Mouse (Mus musculus) heart, embryonic 10.5 days (tissue): ENCODE measurements around the gene Doxl2. TPM values are rescaled to one million over a fixed set of nuclear protein-coding genes. Genes with fewer than 3 reads are reported as not detected.

ENCODE experiments used
- DNase-seq: peaks from one replicate; pipeline ENCODE4 v3.0.0-alpha.2; 2017; ENCODE audit warnings: low spot score
- H3K27ac ChIP-seq: fragments of 300-500 bp; sonication (generic); 2 replicates; pipeline ENCODE4 v1.5.1; 2016; ENCODE audit warnings: mild to moderate bottlenecking
- H3K27me3 ChIP-seq: fragments of 300-500 bp; sonication (generic); 2 replicates; pipeline ENCODE4 v1.6.1; 2016; ENCODE audit warnings: mild to moderate bottlenecking; ENCODE audit not compliant: poor library complexity, insufficient read depth, severe bottlenecking
- H3K36me3 ChIP-seq: fragments of 300-500 bp; sonication (generic); 2 replicates; pipeline ENCODE4 v1.6.1; 2016; ENCODE audit warnings: mild to moderate bottlenecking, moderate library complexity
- H3K4me1 ChIP-seq: fragments of 300-500 bp; sonication (generic); 2 replicates; pipeline ENCODE4 v1.6.1; 2016; ENCODE audit warnings: mild to moderate bottlenecking
- H3K4me3 ChIP-seq: fragments of 300-500 bp; sonication (generic); 2 replicates; pipeline ENCODE4 v1.5.1; 2016; ENCODE audit warnings: mild to moderate bottlenecking, moderate library complexity
- H3K9me3 ChIP-seq: fragments of 300-500 bp; sonication (generic); 2 replicates; pipeline ENCODE4 v1.6.1; 2016; ENCODE audit warnings: mild to moderate bottlenecking, moderate library complexity
- WGBS: fragments of 180-500 bp; shearing (Covaris S2); methylation state at CpG from one replicate; pipeline ENCODE4 v1.1.7; 2016; 5-methylcytosine and 5-hydroxymethylcytosine counted together
- polyA plus RNA-seq: library from polyadenylated mRNA; unstranded; fragments of >200 nt; fragmentation: Nextera tagmentation; extraction: Ambion mirVana; gene quantifications from 2 replicates; pipeline ENCODE4 v1.2.1, GENCODE M21; 2016

The Doxl2 gene
- polyA plus RNA-seq, 1 experiment from 2014 or later, result not detected

- Histone ChIP-seq H3K4me3 (no peak overlapping the region), H3K27me3 (no peaks in the 10 kb centered on the region), H3K36me3 (no peaks in the 10 kb centered on the region), H3K4me1 (peaks cover 3% of the 10 kb centered on the region; the same call in 1 of the 2 replicates), H3K27ac (no peak overlapping the region), H3K9me3 (no peaks in the 10 kb centered on the region)
- no peak for DNase-seq
- 76% methylated on average over 3 of the region's 3 CpGs for WGBS
Measured at GRCm38 (mm10) chr6:49013458-49013857, 38.7 kb downstream of the Doxl2 start.

- 63% methylated on average over 12 of the region's 12 CpGs for WGBS
- Histone ChIP-seq H3K36me3 (no peaks in the 10 kb centered on the region), H3K4me1 (peaks cover 7% of the 10 kb centered on the region; the same call in 1 of the 2 replicates), H3K9me3 (no peaks in the 10 kb centered on the region), H3K27me3 (no peaks in the 10 kb centered on the region), H3K27ac (no peak overlapping the region), H3K4me3 (no peak overlapping the region)
- DNase-seq, result no peak
Measured at GRCm38 (mm10) chr6:49017150-49017549, 42.4 kb downstream of the Doxl2 start.

GRCm38 (mm10) chr6:49019341-49019740 is 44.6 kb downstream of the Doxl2 start:
- no peak for DNase-seq
- 96% methylated on average over 1 of the region's 1 CpGs for WGBS
- Histone ChIP-seq H3K9me3 (no peaks in the 10 kb centered on the region), H3K27ac (no peak overlapping the region), H3K4me3 (no peak overlapping the region), H3K36me3 (no peaks in the 10 kb centered on the region), H3K4me1 (peaks cover 7% of the 10 kb centered on the region; the same call in 1 of the 2 replicates), H3K27me3 (no peaks in the 10 kb centered on the region)

GRCm38 (mm10) chr6:49021141-49022012 is 46.6 kb downstream of the Doxl2 start:
- Histone ChIP-seq H3K9me3 (no peaks in the 10 kb centered on the region), H3K27me3 (no peaks in the 10 kb centered on the region), H3K27ac (no peak overlapping the region), H3K4me1 (peaks cover 7% of the 10 kb centered on the region; the same call in 1 of the 2 replicates), H3K36me3 (no peaks in the 10 kb centered on the region), H3K4me3 (no peak overlapping the region)
- 78% methylated on average over 14 of the region's 14 CpGs for WGBS
- no peak for DNase-seq

GRCm38 (mm10) chr6:49022384-49022783 is 47.6 kb downstream of the Doxl2 start:
- Histone ChIP-seq H3K4me1 (peaks cover 7% of the 10 kb centered on the region; the same call in 1 of the 2 replicates), H3K27me3 (no peaks in the 10 kb centered on the region), H3K27ac (no peak overlapping the region), H3K36me3 (no peaks in the 10 kb centered on the region), H3K4me3 (no peak overlapping the region), H3K9me3 (no peaks in the 10 kb centered on the region)
- DNase-seq, result no peak
- 81% methylated on average over 2 of the region's 2 CpGs for WGBS

GRCm38 (mm10) chr6:49023315-49023714 is 48.6 kb downstream of the Doxl2 start:
- Histone ChIP-seq H3K9me3 (no peaks in the 10 kb centered on the region), H3K27ac (no peak overlapping the region), H3K27me3 (no peaks in the 10 kb centered on the region), H3K36me3 (no peaks in the 10 kb centered on the region), H3K4me1 (peaks cover 7% of the 10 kb centered on the region; the same call in 1 of the 2 replicates), H3K4me3 (no peak overlapping the region)
- no peak for DNase-seq
- 80% methylated on average over 10 of the region's 10 CpGs for WGBS

GRCm38 (mm10) chr6:49025290-49025689 is 50.5 kb downstream of the Doxl2 start:
- no peaks in the 10 kb centered on the region for H3K9me3 ChIP-seq
- peaks cover 7% of the 10 kb centered on the region; the same call in 1 of the 2 replicates for H3K4me1 ChIP-seq
- H3K27ac ChIP-seq, result no peak overlapping the region
- no peaks in the 10 kb centered on the region for H3K36me3 ChIP-seq
- 83% methylated on average over 7 of the region's 7 CpGs for WGBS
- H3K27me3 ChIP-seq, result no peaks in the 10 kb centered on the region
- DNase-seq, result no peak
- no peak overlapping the region for H3K4me3 ChIP-seq

GRCm38 (mm10) chr6:49026496-49026895 is 51.7 kb downstream of the Doxl2 start:
- Histone ChIP-seq H3K27me3 (no peaks in the 10 kb centered on the region), H3K36me3 (no peaks in the 10 kb centered on the region), H3K9me3 (no peaks in the 10 kb centered on the region), H3K4me1 (no peaks in the 10 kb centered on the region), H3K27ac (no peak overlapping the region), H3K4me3 (no peak overlapping the region)
- WGBS, result 85% methylated on average over 5 of the region's 5 CpGs
- DNase-seq, result no peak

GRCm38 (mm10) chr6:49028019-49028418 is 53.3 kb downstream of the Doxl2 start:
- WGBS, result 86% methylated on average over 6 of the region's 6 CpGs

More at GRCm38 (mm10) chr6:49028019-49028418, 53.3 kb downstream of the Doxl2 start:
- no peak for DNase-seq
- H3K4me3 ChIP-seq, result no peak overlapping the region
- no peaks in the 10 kb centered on the region for H3K4me1 ChIP-seq
- H3K27ac ChIP-seq, result no peak overlapping the region
- H3K27me3 ChIP-seq, result no peaks in the 10 kb centered on the region
- H3K9me3 ChIP-seq, result no peaks in the 10 kb centered on the region
- no peaks in the 10 kb centered on the region for H3K36me3 ChIP-seq

Other genes starting within 250 kb of the Doxl2 start
- 14.6 and 19.0 TPM in 2 replicates for gene Gimap1, start 235.9 kb upstream of the Doxl2 start, polyA plus RNA-seq
- 2.7 and 4.0 TPM in 2 replicates for gene Gimap5, start 228.8 kb upstream of the Doxl2 start, polyA plus RNA-seq
- 0.11 TPM in 1 of 2 replicates, not detected in the other for gene Gimap3, start 204.1 kb upstream of the Doxl2 start, polyA plus RNA-seq
- 65.3 and 84.3 TPM in 2 replicates for gene Tmem176a, start 134.0 kb upstream of the Doxl2 start, polyA plus RNA-seq
- gene Tmem176b, start 133.5 kb upstream of the Doxl2 start, polyA plus RNA-seq, result 150 and 178 TPM in 2 replicates
- not detected in 2 replicates for gene Aoc1, start 102.1 kb upstream of the Doxl2 start, polyA plus RNA-seq
- 0.05 TPM in 1 of 2 replicates, not detected in the other for gene 1600015I10Rik, start 45.1 kb upstream of the Doxl2 start, polyA plus RNA-seq
- not detected in 2 replicates for gene Svs1, start 11.9 kb downstream of the Doxl2 start, polyA plus RNA-seq
- 0.05 TPM in 2 replicates for gene Gpnmb, start 61.6 kb downstream of the Doxl2 start, polyA plus RNA-seq
- gene Malsu1, start 98.8 kb downstream of the Doxl2 start, polyA plus RNA-seq, result 60.2 and 63.1 TPM in 2 replicates
- gene Igf2bp3, start 240.0 kb downstream of the Doxl2 start, polyA plus RNA-seq, result 80.6 and 96.1 TPM in 2 replicates